Mouse (Mus musculus): Measurements from ENCODE around the gene 1700093K21Rik.
"Not testable (repeated sequence)": the region's sequence is repeated elsewhere in the genome, so short reads cannot be mapped to it uniquely, and the experiment has no call there.

The 1700093K21Rik gene

GRCm38 (mm10) chr11:23520473-23521205 is at the start of gene 1700093K21Rik:
Gene 1700093K21Rik (minus strand): TSS chr11:23521155.
- DNase-seq (ENCODE audit: low read depth, low spot score): no peak

GRCm38 (mm10) chr11:23570130-23570529 is 49.2 kb upstream of the 1700093K21Rik start:
- no peak for DNase-seq (ENCODE audit: low read depth, low spot score)

DNA sequence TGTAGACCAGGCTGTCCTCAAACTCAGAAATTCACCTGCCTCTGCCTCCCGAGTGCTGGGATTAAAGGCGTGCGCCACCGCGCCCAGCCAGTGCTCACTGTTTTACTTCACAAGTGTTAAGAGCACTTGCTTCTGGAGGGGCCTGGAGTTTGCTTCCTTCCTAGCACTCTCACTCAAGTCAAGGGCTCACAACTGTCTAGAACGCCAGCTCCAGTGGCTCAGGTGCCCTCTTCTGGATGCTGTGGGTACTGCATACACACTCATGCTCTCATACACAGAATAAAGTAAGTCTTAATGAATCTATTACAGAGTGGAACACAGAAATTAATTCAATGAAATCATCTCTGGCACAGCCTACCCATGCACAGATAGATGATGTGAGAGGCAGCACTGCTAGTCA is 44.8 kb upstream of the 1700093K21Rik start:
- peak; percentile 40 for DNase-seq (ENCODE audit: low read depth, low spot score)

DNA sequence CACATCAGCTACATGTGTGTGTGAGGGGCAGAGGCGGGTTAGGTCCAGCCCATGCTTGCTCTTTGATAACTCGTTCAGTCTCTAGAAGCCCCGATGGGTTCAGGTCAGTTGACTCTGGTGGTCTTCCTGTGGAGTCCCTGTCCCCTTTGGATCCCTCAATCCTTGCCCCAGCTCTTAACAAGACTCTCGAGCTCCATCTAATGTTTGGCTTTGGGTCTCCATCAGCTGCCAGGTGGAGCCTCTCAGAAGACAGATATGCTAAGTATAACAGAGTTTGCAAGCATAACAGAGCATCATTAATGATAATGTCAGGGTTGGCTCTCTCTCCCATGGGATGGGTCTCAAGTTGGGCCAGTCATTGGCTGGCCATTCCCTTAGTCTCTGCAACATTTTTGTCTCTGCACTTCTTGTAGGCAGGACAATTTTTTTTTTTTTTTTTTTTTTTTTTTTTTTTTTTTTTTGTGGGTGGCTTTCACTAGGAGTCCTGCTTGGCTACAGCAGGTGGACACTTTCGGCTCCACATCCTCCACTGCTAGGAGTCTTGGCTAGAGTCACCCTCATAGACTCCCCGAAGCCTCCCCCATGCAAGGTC is 36.2 kb upstream of the 1700093K21Rik start:
- DNase-seq (ENCODE audit: low read depth, low spot score): no peak

DNA sequence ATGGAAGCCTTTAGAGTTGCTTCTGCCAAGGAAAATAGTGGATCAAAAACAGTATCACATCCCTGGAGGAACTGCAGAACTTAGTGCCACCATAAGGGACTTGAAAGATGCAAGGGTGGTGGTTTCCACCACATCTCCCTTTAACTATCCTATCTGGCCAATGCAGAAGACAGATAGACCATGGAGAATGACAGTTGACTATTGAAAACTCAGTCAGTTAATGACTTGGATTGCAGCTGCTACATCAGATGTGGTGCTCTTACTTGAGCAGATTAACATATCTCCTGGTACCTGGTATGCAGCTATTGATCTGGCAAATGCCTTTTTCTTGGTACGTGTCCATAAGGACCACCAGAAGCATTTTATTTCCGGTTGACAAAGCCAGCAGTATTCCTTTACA is 16.5 kb upstream of the 1700093K21Rik start:
- no peak for DNase-seq (ENCODE audit: low read depth, low spot score)

DNA sequence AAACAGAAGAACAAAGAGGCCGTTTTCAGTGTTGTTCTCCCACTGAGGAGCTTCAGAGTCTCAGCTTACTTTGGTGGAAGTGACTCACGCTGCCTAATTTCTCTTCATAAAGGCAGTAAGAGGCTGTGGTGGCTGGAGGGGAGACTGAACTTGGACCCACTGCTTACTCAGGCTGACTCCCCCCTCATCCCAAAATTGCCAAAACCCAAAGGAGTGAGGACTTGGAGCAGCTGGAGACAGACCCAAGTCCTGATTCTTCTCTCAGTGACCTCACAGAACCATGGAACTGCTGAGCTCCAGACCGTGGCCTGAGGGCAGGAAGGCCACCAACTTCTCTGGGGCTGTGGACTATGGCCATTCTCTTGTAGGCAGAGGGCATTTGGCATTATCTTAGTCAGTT is 2.0 kb downstream of the 1700093K21Rik start:
- no peak for DNase-seq (ENCODE audit: low read depth, low spot score)

- no peak for DNase-seq (ENCODE audit: low read depth, low spot score)
Measured at GRCm38 (mm10) chr11:23515315-23515714, 5.6 kb downstream of the 1700093K21Rik start.

DNA sequence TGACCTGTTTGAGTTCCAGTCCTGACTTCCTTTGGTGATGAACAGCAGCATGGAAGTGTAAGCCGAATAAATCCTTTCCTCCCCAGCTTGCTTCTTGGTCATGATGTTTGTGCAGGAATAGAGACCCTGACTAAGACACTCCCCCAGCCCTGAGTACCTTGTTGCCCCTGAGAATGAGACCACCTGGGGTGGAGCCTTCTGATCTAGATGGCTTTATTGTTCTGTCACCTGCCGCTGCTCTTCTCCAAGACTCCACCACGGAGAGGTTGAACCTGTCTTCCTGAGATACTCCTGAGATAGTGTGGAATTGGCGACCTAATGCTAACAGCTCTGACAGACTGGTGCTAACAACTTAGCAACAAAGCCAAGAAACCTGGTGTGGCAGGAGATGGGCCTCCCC is 6.2 kb downstream of the 1700093K21Rik start:
- not testable (repeated sequence) for DNase-seq (ENCODE audit: low read depth, low spot score)

GRCm38 (mm10) chr11:23504801-23505200 is 16.2 kb downstream of the 1700093K21Rik start:
- not testable (repeated sequence) for DNase-seq (ENCODE audit: low read depth, low spot score)

DNA sequence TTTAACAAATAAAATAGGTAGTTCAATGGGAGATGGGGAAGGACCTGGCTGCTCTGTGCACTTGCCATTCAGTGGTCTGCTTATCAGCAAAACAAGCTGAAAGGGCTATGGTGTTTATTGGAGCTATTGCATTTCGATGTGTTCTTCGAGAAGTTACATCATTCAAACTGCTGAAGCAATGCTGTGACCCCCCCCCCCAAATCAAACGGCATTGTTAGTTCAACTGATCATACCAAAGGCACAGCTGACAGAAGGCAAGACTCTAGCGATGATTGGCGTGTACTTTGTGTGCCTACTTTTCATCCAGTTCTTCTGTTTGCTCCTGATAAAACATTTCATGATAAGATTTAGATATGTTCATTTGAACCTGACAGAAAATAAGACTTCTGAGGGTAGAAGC is 22.3 kb downstream of the 1700093K21Rik start:
- DNase-seq (ENCODE audit: low read depth, low spot score): no peak

DNA sequence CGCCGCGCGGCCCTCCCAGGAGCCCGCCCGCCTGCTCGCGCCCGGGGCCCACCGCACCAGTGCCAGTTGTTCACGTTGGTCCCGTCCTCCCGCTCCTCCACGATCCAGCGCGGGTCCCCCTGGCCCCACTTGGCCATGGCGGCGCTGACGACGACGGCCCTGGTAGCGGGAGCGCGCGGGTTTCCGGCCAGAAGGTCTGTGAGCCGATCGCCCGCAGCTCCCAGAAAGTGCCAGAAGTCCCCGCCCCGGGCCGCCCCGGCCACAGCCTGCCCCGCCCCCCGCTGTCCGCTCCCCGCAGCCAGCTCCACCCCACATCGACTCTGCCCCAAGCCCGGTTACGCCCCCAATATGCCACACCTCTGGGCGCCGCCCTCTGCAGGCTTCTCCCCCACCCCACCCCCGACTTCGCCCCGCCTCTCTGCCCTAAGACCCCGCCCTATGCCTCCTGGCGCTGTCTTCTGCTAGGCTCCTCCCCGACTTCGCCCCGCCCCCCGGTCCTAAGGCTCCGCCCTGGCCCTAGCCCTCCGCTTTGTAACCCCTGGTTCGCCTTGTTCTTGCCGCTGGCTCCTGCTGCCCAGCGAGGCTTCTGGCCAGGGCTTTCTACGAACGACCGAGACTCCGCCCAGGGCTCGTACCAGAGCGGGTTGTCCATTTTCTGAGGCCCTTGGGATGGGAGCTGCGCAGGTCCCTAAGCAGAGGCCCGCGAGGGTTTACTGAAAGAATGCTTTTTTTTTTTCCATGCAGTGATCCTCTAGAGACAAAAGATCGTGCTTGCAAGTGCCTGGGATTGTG is 23.0 kb downstream of the 1700093K21Rik start, which contains the start of gene Ahsa2:
Gene Ahsa2 (minus strand): TSS at position 313 of the 792 bp plus-strand sequence.
- DNase-seq (ENCODE audit: low read depth, low spot score): peak; percentile 90

DNA sequence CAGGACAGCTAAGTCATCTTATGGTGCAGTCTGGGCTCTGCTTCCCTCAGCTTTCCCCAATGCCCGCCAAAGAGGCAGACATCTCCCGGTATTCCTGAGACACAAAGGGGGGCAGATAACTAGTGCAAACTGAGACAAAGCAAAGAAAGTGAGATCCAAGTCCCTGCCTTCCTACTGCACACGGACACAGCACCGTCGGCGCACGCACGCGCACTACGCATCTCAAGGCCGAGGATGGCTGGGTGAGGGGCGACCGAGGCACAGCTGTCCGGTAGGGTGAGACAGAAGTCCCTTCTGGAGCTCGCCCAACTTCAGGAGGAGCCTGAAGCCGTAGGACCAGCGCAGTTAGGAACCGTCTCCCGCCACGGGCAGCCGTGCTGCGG is 23.6 kb downstream of the 1700093K21Rik start:
- DNase-seq (ENCODE audit: low read depth, low spot score): peak; percentile 32

DNA sequence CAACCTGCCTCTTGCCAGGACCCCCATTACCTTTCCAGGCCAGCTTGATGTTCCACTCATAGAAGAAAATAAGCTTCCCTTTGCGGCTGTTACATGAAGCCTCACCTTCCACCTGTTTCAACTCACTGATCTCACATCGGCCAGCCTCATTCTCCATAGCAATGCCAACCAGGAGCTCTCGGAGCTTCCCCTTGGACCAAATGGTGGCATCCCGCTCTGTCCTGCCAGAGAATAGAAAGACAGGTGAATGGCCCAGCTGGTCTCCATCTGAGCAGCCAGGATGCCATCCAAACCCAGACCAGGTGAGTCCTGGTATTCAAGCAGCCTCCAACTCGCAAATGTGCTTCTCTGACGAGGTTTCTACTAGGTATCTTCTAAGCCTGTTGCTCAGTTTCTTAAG is 24.3 kb downstream of the 1700093K21Rik start:
- DNase-seq (ENCODE audit: low read depth, low spot score): no peak

DNA sequence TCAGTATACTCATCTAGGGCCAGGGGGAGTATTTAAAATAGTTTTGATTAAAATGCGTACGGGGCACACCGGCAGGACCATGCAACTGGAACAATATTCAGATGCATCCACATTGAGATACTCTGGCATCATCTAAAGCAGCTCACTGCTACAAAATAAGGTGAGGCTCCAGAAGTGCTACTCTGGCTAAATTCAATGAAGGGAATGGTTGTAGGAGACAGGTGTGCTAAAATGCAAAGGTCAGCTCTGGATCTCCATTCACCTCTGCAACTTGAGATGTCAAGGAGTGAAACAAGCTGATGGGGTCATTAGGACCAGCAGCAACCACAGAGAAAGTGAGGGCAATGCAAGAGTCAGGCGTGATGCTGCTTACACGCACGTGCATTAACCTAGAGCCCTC is 25.7 kb downstream of the 1700093K21Rik start:
- DNase-seq (ENCODE audit: low read depth, low spot score): no peak

GRCm38 (mm10) chr11:23492048-23492790 is 28.7 kb downstream of the 1700093K21Rik start:
- DNase-seq (ENCODE audit: low read depth, low spot score): no peak

DNA sequence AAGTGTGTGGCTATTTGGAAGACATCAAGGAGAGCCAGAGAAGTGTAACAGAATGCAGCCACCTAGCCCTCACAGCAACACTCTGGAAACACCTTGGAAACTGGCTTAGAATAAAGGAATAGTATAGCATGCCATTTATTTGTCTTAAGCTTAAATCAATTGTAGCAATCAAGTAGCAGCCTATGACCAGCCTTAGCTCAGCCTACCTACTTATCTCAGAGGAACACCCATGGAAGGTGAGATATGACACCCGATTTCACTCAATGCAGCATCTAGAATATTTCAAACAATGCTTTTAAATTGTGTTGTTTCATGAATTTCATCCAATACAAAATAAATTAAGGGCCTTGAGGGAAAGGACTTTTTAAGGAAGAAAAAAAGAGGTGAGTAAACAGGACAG is 31.0 kb downstream of the 1700093K21Rik start:
- no peak for DNase-seq (ENCODE audit: low read depth, low spot score)

All from retina, adult 2 months (tissue).